ENCODE assay signal across 9 mouse cellular contexts in genomic region chr11:63918321-63919105, GRCm38 (mm10). TPM values are rescaled to one million over a fixed set of nuclear protein-coding genes. Genes with fewer than 3 reads are reported as not detected.
DNase-seq lines count a peak whose midpoint lies in the region; ATAC-seq and TF ChIP-seq lines count a peak whose summit lies in the region.
"Had no signal": no experiment of that assay in that cellular context is flagged by ENCODE, and none has a peak within 500 bp of the region (broad histone marks: within the 10 kb centered on the region; RNA-seq: fewer than 3 reads in every experiment).

No protein-coding gene starts in this region.

- H3K4me2 ChIP-seq in heart, embryonic 15.5 days, result peak overlapping the region; percentile 92
- H3K4me2 ChIP-seq in hindbrain, embryonic 16.5 days (ENCODE audit: low read length), result peak overlapping the region; percentile 89
- peak overlapping the region; percentile 93 for H3K4me2 ChIP-seq in limb, embryonic 15.5 days
- H3K4me2 ChIP-seq in stomach, embryonic 14.5 days (replicated peaks; ENCODE audit: low read depth, low read length), result peak overlapping the region; percentile 67

- no peak for ATAC-seq in heart, embryonic 15.5 days (replicated peaks; ENCODE audit: insufficient number of reproducible peaks, insufficient read depth, low FRiP score, low read depth)
- ATAC-seq in hindbrain, embryonic 16.5 days, result no peak
- ATAC-seq in limb, embryonic 15.5 days (ENCODE audit: insufficient number of reproducible peaks, low FRiP score, low TSS enrichment, low read depth), result no peak
- ATAC-seq in stomach, embryonic 14.5 days (ENCODE audit: insufficient number of reproducible peaks, insufficient read depth, low FRiP score, low read depth), result no peak

- peaks cover 65% of the 10 kb centered on the region for H3K4me1 ChIP-seq in heart, embryonic 15.5 days (replicated peaks)
- H3K4me1 ChIP-seq in hindbrain, embryonic 16.5 days (ENCODE audit: control insufficient read depth, insufficient read depth, low read depth, low read length), result peaks cover 26% of the 10 kb centered on the region
- H3K4me1 ChIP-seq in limb, embryonic 15.5 days, result peaks cover 64% of the 10 kb centered on the region
- peaks cover 26% of the 10 kb centered on the region; the same call in 1 of the 2 replicates for H3K4me1 ChIP-seq in stomach, embryonic 14.5 days (ENCODE audit: control insufficient read depth, insufficient read depth, low read length)
- H3K4me1 ChIP-seq in cerebellum, adult 2 months (ENCODE audit: control insufficient read depth, insufficient read depth, low read length), result peaks cover 2% of the 10 kb centered on the region; the same call in 1 of the 2 replicates

- H3K27me3 ChIP-seq in heart, embryonic 15.5 days, result peaks cover 52% of the 10 kb centered on the region
- peaks cover 19% of the 10 kb centered on the region for H3K27me3 ChIP-seq in hindbrain, embryonic 16.5 days (replicated peaks; ENCODE audit: control insufficient read depth, insufficient read depth, low read length)
- peaks cover 39% of the 10 kb centered on the region for H3K27me3 ChIP-seq in limb, embryonic 15.5 days
- 0 out of 2 replicates have a peak, but pooled peaks cover 12% of the 10 kb centered on the region for H3K27me3 ChIP-seq in stomach, embryonic 14.5 days (ENCODE audit: control insufficient read depth, insufficient read depth, low read length)
- peaks cover 15% of the 10 kb centered on the region for H3K27me3 ChIP-seq in cerebellum, adult 2 months (ENCODE audit: control insufficient read depth, insufficient read depth, low read length)

- 55% methylated on average over 17 of the region's 17 CpGs for WGBS in heart, embryonic 15.5 days
- WGBS in hindbrain, embryonic 16.5 days, result 25% methylated on average over 17 of the region's 17 CpGs
- 32% methylated on average over 17 of the region's 17 CpGs for WGBS in limb, embryonic 15.5 days
- 18% methylated on average over 17 of the region's 17 CpGs for WGBS in stomach, embryonic 14.5 days
- 51% methylated on average over 17 of the region's 17 CpGs for WGBS in cerebellum, adult 2 months

- no peak for TF ChIP-seq POLR2A in cerebellum, adult 2 months (IDR thresholded peaks at IDR 0.05; ENCODE audit: borderline replicate concordance, insufficient read depth, low read length)

- H3K36me3 ChIP-seq in heart, embryonic 15.5 days, result no peaks in the 10 kb centered on the region
- no peaks in the 10 kb centered on the region for H3K36me3 ChIP-seq in hindbrain, embryonic 16.5 days (ENCODE audit: control insufficient read depth, insufficient read depth, low read length)
- H3K36me3 ChIP-seq in limb, embryonic 15.5 days, result no peaks in the 10 kb centered on the region
- no peaks in the 10 kb centered on the region for H3K36me3 ChIP-seq in stomach, embryonic 14.5 days (ENCODE audit: control insufficient read depth, insufficient read depth, low read length)
- H3K36me3 ChIP-seq: lung, embryonic 15.5 days had no signal

- H3K4me3 ChIP-seq in heart, embryonic 15.5 days, result peak overlapping the region; percentile 58
- peak overlapping the region; percentile 56 for H3K4me3 ChIP-seq in hindbrain, embryonic 16.5 days (ENCODE audit: low read length)
- H3K4me3 ChIP-seq in limb, embryonic 15.5 days, result peak overlapping the region; percentile 70
- peak overlapping the region; percentile 62 for H3K4me3 ChIP-seq in stomach, embryonic 14.5 days (ENCODE audit: low read depth, low read length)
- no peak overlapping the region for H3K4me3 ChIP-seq in cerebellum, adult 2 months (replicated peaks; ENCODE audit: insufficient read depth, low read depth, low read length)

- H3K9me3 ChIP-seq in heart, embryonic 15.5 days (replicated peaks), result no peaks in the 10 kb centered on the region
- no peaks in the 10 kb centered on the region for H3K9me3 ChIP-seq in hindbrain, embryonic 16.5 days (ENCODE audit: control insufficient read depth, low read length)
- H3K9me3 ChIP-seq in limb, embryonic 15.5 days, result no peaks in the 10 kb centered on the region
- H3K9me3 ChIP-seq in stomach, embryonic 14.5 days (ENCODE audit: control insufficient read depth, low read depth, low read length), result no peaks in the 10 kb centered on the region
- H3K9me3 ChIP-seq: lung, embryonic 15.5 days had no signal

- H3K9ac ChIP-seq in heart, embryonic 15.5 days, result no peak overlapping the region
- peak overlapping the region; percentile 68; the same call in 1 of the 2 replicates for H3K9ac ChIP-seq in hindbrain, embryonic 16.5 days (ENCODE audit: low read depth, low read length)
- H3K9ac ChIP-seq in limb, embryonic 15.5 days, result peak overlapping the region; percentile 23; the same call in 1 of the 2 replicates
- H3K9ac ChIP-seq in stomach, embryonic 14.5 days (replicated peaks; ENCODE audit: low read depth, low read length), result peak overlapping the region; percentile 68
- H3K9ac ChIP-seq: lung, embryonic 15.5 days had no signal

- no peak overlapping the region for H3K27ac ChIP-seq in heart, embryonic 15.5 days
- H3K27ac ChIP-seq in hindbrain, embryonic 16.5 days (ENCODE audit: low read depth, low read length), result no peak overlapping the region
- no peak overlapping the region for H3K27ac ChIP-seq in limb, embryonic 15.5 days
- peak overlapping the region; percentile 53; the same call in 1 of the 2 replicates for H3K27ac ChIP-seq in stomach, embryonic 14.5 days (ENCODE audit: low read length)
- no peak overlapping the region for H3K27ac ChIP-seq in cerebellum, adult 2 months (ENCODE audit: insufficient read depth, low read length)
- H3K27ac ChIP-seq: lung, embryonic 15.5 days had no signal

- DNase-seq in heart, adult 18-20 months, result no peak
- DNase-seq in ovary, postnatal 36 days (ENCODE audit: low spot score), result no peak
- DNase-seq in layer of hippocampus, adult 9-11 months, result no peak
- DNase-seq in cerebellum, adult 2 months, result no peak

- TF ChIP-seq CTCF in cerebellum, adult 2 months (IDR thresholded peaks at IDR 0.05; ENCODE audit: borderline replicate concordance, insufficient read depth, low read depth, low read length), result no peak

RNA-seq across cellular contexts. Expression of gene Hs3st3b1, which starts 3.6 kb away (rescaled TPM):
- 1.8 and 2.3 TPM in 2 replicates for polyA plus RNA-seq in heart, embryonic 15.5 days (2015; fragmentation: Nextera tagmentation; extraction: Ambion mirVana)
- 1 to 10 TPM in 1 of 2 experiments, under 1 TPM in 1; 0.79 to 1.3 TPM for total RNA-seq in heart, adult 18-20 months (2021)
- polyA plus RNA-seq in hindbrain, embryonic 16.5 days (2015; fragmentation: Nextera tagmentation; extraction: Ambion mirVana), result 4.8 and 5.6 TPM in 2 replicates
- 13.4 and 16.6 TPM in 2 replicates for polyA plus RNA-seq in limb, embryonic 15.5 days (2015; fragmentation: Nextera tagmentation; extraction: Ambion mirVana)
- 11.1 and 11.4 TPM in 2 replicates for polyA plus RNA-seq in stomach, embryonic 14.5 days (2014; fragmentation: Nextera tagmentation; extraction: Ambion mirVana)
- 0.79 and 1.2 TPM in 2 replicates for polyA plus RNA-seq in cerebellum, adult 2 months (2012; rRNA removed)
